Mouse (Mus musculus) regulatory T cell (primary cell): ENCODE measurements around the gene Pnmt.

Source experiments
- in situ Hi-C: fragments of 300-600 bp; cut with MboI, MseI; formaldehyde crosslinking; loops from one replicate; pipeline ENCODE4 v1.15.1; 2025; ENCODE audit warnings: high pct_unique_total_duplicates

Gene Pnmt

DNA sequence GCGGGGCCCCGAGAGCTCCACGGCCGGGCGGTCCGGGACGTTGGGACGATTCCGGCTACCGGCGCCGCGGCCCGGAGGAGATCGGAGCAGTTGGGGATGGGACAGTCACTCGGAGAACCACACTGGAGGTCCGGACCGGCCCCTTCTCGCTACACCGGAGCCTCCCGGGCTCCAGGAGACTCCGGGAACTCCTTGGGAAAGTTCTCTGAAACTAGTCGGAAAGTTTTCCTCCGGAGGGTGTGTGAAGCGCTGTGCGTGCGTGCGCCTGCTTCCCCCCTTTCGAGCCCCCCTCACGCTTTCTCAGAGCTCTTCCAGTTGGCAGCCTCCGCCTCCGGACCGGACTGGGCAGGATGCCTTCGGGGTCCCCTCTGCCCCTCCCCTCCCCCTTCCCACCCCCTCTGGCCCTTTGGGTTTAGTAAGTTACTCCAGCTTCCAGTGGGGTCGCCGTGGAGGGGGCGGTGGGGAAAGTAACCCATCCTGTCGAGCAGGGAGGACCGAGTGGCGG, 26.6 kb downstream of the Pnmt start:
- in situ Hi-C loops: no loop called here

DNA sequence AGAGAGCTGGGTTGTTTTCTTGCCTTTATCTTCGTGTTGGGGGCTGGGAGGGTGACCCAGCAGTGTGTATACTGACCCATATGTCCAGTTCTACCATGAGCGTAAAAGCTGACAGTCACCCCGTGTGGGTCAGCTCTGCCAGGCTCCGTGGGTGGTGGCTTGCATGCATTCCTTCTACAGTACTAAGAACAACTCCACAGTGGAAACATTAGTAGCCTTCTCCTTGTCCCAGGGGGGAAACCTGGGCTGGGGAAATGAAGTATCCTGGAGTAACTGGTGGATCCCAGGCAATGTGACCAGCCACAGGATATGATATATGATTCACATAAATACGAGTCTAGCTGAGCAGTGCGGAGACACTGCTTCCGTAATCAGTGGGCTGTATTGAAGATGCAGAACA, 27.5 kb downstream of the Pnmt start:
- in situ Hi-C loops: no loop called here

DNA sequence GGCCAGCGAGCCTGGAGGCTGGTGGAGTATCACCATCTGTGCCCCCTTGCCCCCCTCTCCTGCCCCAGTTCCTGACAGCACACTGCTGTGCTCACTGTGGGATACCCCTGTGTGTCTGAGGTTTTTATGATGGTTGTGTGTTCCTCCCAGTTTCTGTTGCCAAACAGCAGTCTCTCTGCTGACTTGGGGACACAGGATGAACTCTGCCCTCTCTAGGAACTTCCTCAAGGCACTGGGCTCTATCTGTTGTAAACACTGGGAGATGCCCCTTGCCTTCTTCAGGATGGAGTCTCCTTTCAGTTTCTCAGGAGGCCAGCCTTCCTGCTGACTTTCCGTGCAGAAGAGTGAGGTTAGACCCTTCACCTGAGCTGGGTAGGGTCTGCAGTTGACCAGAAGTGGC, 27.9 kb downstream of the Pnmt start:
- in situ Hi-C loops: no loop called here

DNA sequence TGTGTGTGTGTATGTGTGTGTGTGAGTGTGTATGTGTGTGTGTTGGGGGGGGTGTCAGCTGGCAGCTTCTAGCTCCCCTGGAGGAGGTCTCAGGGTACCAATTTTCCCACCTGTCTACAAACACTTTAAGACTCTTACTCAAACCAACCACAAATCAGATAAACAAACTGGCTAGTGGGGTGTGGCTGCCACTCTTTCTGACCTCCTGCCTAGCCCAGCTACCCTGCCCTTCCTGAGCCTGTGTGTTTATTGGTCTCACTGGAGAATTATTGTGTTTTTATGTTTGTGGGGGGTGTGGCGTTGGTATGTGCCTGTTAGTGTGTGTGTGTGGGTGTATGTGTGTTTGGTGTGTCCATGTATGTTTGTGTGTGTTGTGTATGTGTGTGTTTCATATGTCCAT, 30.8 kb downstream of the Pnmt start:
- in situ Hi-C loops: no loop called here

DNA sequence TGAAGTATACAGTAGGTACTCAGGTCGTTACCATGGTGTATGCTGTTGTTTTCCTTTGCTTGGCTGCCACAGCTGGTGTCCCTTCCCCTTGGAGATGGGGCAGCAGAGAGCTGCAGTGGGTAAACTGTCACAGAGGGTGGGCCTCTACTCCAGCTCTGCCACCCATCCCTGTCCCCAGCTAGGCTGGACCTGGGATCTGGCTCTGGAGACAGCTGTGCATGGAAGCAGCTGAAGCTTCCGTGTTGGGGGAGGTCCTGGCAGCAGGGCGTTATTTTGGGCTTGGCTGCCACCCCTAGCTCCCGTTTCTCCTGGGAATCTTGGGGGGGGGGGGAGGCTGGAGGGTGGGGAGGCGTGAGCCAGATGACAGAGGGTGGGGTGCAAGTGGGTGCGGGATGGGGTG, 32.0 kb downstream of the Pnmt start:
- in situ Hi-C loops: no loop called here

DNA sequence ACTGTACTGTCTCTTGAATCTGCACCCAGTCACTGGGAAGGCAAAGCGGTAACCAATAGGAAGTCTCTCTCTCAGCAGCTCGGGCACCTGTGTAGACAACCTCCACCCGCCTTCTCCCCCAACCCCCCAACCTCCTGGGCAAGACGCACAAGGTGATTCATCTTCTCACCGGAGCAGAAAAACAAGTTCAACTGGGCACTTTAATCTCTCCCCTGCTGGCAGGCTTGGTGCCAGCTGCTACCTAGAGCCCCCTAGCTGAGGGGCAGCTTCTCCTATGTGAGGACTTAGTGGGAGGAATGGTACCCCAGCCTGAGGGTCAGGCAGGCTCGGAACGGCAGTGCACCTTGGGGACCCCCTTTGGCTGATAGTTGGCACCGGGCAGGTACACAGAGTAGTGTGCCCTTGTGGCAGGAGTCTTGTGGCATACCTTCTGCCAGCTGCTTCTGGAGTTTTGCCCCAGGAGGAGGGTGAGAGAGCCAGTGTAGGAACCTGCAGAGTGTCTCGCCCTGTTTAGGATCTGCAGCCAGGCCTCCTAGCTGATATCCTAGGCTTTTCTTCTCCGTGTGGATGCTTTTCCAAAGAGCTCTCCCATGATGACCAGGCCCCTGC, 32.8 kb downstream of the Pnmt start:
- in situ Hi-C loops: no loop called here

DNA sequence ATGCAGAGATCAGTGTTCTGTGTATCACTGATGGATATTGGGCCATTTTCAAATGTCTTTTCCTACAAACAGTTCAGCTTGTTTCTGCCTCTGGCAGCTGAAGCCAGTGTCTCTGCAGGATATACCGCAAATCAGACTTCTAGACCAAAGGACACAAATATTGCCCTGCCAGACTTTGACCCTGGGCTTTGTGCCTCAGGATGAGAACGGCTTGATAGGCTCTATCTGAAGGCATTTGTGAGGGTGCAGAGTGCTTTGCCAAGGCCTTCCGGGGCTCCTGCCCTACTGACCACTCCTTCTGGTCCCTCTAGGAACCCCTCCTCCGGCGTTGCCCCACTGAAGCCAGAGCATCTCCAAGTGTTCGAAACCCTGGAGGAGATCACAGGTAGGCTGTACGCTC, 40.3 kb downstream of the Pnmt start:
- in situ Hi-C loops: no loop called here

DNA sequence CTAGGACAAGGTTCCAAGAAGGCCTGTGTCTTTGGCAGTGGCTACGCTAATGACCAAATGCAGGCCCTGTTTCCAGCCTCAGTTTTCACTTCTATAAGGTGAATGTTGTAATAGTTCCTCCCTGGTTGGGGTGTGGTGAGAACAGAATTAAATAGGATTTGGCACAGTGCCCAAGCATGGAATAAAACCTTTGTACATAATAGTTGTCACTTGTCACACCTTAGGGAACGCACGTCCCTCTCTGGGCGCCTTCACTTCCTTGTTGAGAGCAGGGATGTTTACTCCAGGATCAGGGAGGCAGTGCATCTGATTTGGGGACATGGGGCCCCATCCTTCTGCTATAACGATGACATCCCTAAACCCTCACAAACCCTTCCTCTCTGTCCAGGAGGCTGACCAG, 42.2 kb downstream of the Pnmt start:
- in situ Hi-C loops: no loop called here

DNA sequence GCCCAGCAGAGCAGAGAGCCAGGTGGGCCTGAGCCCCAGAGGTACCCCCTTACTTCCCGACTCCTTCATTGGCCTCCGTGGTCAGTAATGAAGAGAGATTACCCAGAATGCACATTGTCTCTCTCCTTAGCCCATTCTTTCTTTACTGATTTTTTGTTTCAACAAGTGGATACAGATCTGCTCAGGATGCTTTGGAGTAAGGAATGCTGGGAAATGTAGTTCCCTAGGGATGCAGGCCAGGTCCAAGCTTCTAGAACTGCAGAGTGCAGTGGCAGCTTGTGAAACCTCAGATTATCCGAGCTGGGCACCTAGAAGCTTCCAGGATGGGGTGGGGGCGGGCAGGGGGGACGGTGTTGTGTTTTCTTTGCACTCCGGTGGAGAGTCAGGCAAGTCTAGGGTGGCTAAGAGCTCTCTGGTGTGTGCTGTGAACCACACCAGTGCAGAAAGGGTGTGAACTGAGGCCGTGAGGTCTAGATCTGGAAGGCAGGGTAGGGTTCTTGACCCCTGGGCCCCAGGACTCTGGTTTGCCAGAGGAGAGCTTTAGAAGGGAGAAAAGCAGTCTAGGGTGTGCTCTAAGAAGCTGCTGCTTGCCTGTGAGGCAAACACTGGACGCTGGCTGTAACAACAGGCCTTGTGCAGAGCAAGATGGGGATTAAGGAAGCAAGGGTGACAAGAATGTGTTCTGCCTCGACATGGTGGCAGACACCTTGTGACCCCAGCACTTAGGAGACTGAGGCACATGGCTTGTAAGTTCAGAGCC, 45.7 kb downstream of the Pnmt start:
- in situ Hi-C loops: loop anchor here (5.0 kb wide), 1 partner anchor 45 kb away; the partner anchor contains the start of gene Pnmt

DNA sequence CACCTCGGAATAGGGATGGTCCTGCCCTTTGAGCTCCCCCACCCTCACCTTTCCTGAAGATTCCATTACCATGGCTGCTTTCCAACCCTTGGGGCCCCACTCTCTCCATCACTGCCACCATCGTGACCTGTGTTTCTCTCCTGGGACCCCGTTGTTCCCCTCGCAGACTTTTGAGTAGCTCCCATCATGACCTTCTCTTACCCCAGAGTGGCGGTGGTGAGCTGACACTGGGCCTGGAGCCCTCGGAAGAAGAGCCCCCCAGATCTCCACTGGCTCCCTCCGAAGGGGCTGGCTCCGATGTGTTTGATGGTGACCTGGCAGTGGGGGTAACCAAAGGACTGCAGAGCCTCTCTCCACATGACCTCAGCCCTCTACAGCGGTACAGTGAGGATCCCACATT, 49.5 kb downstream of the Pnmt start:
- in situ Hi-C loops: no loop called here

DNA sequence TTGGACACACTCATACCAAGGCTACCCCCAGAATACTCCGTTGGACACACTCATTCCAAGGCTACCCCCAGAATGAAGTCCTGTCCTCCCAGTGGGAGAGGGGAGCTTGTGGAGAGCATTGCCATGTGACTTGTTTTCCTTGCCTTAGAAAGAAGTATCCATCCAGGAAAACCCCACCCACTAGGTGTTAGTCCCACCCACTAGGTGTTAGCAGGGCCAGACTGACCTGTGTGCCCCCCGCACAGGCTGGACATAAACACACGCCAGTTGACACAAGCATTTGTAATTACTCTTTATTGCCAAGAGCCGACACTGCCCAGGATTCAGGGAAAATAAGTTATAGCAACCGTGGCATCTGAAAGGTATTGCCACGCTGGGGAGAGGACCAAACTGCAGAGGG, 51.2 kb downstream of the Pnmt start:
- in situ Hi-C loops: no loop called here
